Mouse (Mus musculus): ENCODE measurements around the gene Olfr643.
"Not testable (repeated sequence)": the region's sequence is repeated elsewhere in the genome, so short reads cannot be mapped to it uniquely, and the experiment has no call there.

Olfr643 gene

GRCm38 (mm10) chr7:104017203-104017602 lies 120.0 kb downstream of the Olfr643 start, which contains the start of gene Olfr639:
Gene Olfr639, minus strand, starts transcription at chr7:104017303.
- DNase-seq, result no peak

- no peak for DNase-seq
Measured at GRCm38 (mm10) chr7:103999124-103999523, 138.1 kb downstream of the Olfr643 start.

- DNase-seq, result no peak
Measured at GRCm38 (mm10) chr7:103998446-103998845, 138.8 kb downstream of the Olfr643 start, which contains the start of gene Olfr638. Gene Olfr638, plus strand, starts transcription at chr7:103998746.

GRCm38 (mm10) chr7:103971782-103972181 lies 165.4 kb downstream of the Olfr643 start:
- no peak for DNase-seq

GRCm38 (mm10) chr7:103970852-103971251 lies 166.4 kb downstream of the Olfr643 start, which contains the start of gene Olfr635:
Gene Olfr635, plus strand, starts transcription at chr7:103971152.
- DNase-seq, result no peak

GRCm38 (mm10) chr7:103966873-103967272 lies 170.3 kb downstream of the Olfr643 start:
- not testable (repeated sequence) for DNase-seq

Data from kidney, postnatal 14 days (tissue).